Mouse (Mus musculus): ENCODE results near the gene Ptx3. TPM values are rescaled to one million over a fixed set of nuclear protein-coding genes. Genes with fewer than 3 reads are reported as not detected.

Ptx3 gene
- total RNA-seq, 2 experiments from 2014 or later: not detected

Other genes starting within 250 kb of the Ptx3 start
- gene Veph1, start 76.9 kb downstream of the Ptx3 start, total RNA-seq (2015): not detected in 2 replicates
- not detected in 2 replicates for gene Veph1, start 76.9 kb downstream of the Ptx3 start, total RNA-seq (2017)